Mouse (Mus musculus) intestine, postnatal 0 days (tissue): Measurements from ENCODE around the gene Abtb2. TPM values are rescaled to one million over a fixed set of nuclear protein-coding genes. Genes with fewer than 3 reads are reported as not detected.

Experiments used
- ATAC-seq: fragments of 200-750 bp; cut with Nextera tagmentation; 2 replicates; pipeline ENCODE4 v1.8.0; 2017; ENCODE audit warnings: mild to moderate bottlenecking, moderate TSS enrichment, moderate library complexity
- H3K27ac ChIP-seq: fragments of 300-500 bp; sonication (generic); 2 replicates; pipeline ENCODE4 v1.5.1; 2014; ENCODE audit warnings: mild to moderate bottlenecking, low read depth, low read length, moderate library complexity
- H3K27me3 ChIP-seq: fragments of 300-500 bp; sonication (generic); replicated peaks from 2 replicates; pipeline ENCODE4 v1.6.1; 2014; ENCODE audit warnings: low read length, mixed read lengths; ENCODE audit not compliant: control insufficient read depth, insufficient read depth
- H3K36me3 ChIP-seq: fragments of 300-500 bp; sonication (generic); 2 replicates; pipeline ENCODE4 v1.6.1; 2014; ENCODE audit warnings: mild to moderate bottlenecking, moderate library complexity; ENCODE audit not compliant: control insufficient read depth, insufficient read depth
- H3K4me1 ChIP-seq: fragments of 300-500 bp; sonication (generic); replicated peaks from 2 replicates; pipeline ENCODE4 v1.6.1; 2014; ENCODE audit warnings: antibody characterized with exemption, low read length, mixed read lengths; ENCODE audit not compliant: control insufficient read depth, insufficient read depth
- H3K4me2 ChIP-seq: fragments of 300-500 bp; sonication (generic); replicated peaks from 2 replicates; pipeline ENCODE4 v1.6.1; 2014; ENCODE audit warnings: low read depth, mild to moderate bottlenecking, moderate library complexity
- H3K4me3 ChIP-seq: fragments of 300-500 bp; sonication (generic); 2 replicates; pipeline ENCODE4 v1.5.1; 2014; ENCODE audit warnings: low read depth, low read length
- H3K9ac ChIP-seq: fragments of 300-500 bp; sonication (generic); 2 replicates; pipeline ENCODE4 v1.6.1; 2014; ENCODE audit warnings: mild to moderate bottlenecking, low read depth, low read length
- H3K9me3 ChIP-seq: fragments of 300-500 bp; sonication (generic); 2 replicates; pipeline ENCODE4 v1.6.1; 2016; ENCODE audit warnings: mixed run types; ENCODE audit not compliant: control insufficient read depth
- CTCF ChIP-seq: sonication (generic); IDR thresholded peaks from 2 replicates; pipeline ENCODE4 v1.5.1; 2016; ENCODE audit warnings: low read depth, mild to moderate bottlenecking, control low read depth, antibody characterized with exemption, moderate library complexity
- WGBS: fragments of 180-500 bp; shearing (Covaris S2); extraction: QIAGEN DNeasy Blood & Tissue Kit; methylation state at CpG from one replicate; pipeline ENCODE4 v1.1.7; 2014; 5-methylcytosine and 5-hydroxymethylcytosine counted together
- polyA plus RNA-seq: library from polyadenylated mRNA; unstranded; fragments of >200 nt; fragmentation: Nextera tagmentation; extraction: Ambion mirVana; gene quantifications from 2 replicates; pipeline ENCODE4 v1.2.1, GENCODE M21; 2015

Gene Abtb2
- polyA plus RNA-seq, 1 experiment from 2014 or later: 3.8 TPM

- Histone ChIP-seq H3K27me3 (no peaks in the 10 kb centered on the region), H3K4me2 (no peak overlapping the region), H3K9me3 (no peaks in the 10 kb centered on the region), H3K9ac (no peak overlapping the region), H3K27ac (peak overlapping the region; percentile 24; the same call in 1 of the 2 replicates), H3K4me3 (no peak overlapping the region), H3K4me1 (peaks cover 7% of the 10 kb centered on the region; the same call in 1 of the 2 replicates), H3K36me3 (no peaks in the 10 kb centered on the region)
- no peak for TF ChIP-seq CTCF
- whole genome bisulfite sequencing: 51% methylated on average over 1 of the region's 1 CpGs
- ATAC-seq: peak; percentile 60; the same call in 1 of the 2 replicates
Measured at GRCm38 (mm10) chr2:103599296-103599695, 33.2 kb downstream of the Abtb2 start.

GRCm38 (mm10) chr2:103600165-103600891 is 34.2 kb downstream of the Abtb2 start:
- no peak for TF ChIP-seq CTCF
- Histone ChIP-seq H3K4me2 (no peak overlapping the region), H3K27me3 (no peaks in the 10 kb centered on the region), H3K9ac (no peak overlapping the region), H3K36me3 (no peaks in the 10 kb centered on the region), H3K4me1 (peaks cover 7% of the 10 kb centered on the region; the same call in 1 of the 2 replicates), H3K9me3 (no peaks in the 10 kb centered on the region), H3K27ac (peak overlapping the region; percentile 60; the same call in 1 of the 2 replicates), H3K4me3 (no peak overlapping the region)
- WGBS: 56% methylated on average over 8 of the region's 8 CpGs
- no peak for ATAC-seq

GRCm38 (mm10) chr2:103601126-103601525 is 35.0 kb downstream of the Abtb2 start:
- Histone ChIP-seq H3K4me1 (peaks cover 7% of the 10 kb centered on the region; the same call in 1 of the 2 replicates), H3K4me3 (no peak overlapping the region), H3K27ac (no peak overlapping the region), H3K9me3 (no peaks in the 10 kb centered on the region), H3K4me2 (no peak overlapping the region), H3K9ac (no peak overlapping the region), H3K36me3 (no peaks in the 10 kb centered on the region), H3K27me3 (no peaks in the 10 kb centered on the region)
- TF ChIP-seq CTCF: no peak
- no peak for ATAC-seq
- 14% methylated on average over 1 of the region's 1 CpGs for WGBS

- Histone ChIP-seq H3K36me3 (no peaks in the 10 kb centered on the region), H3K4me2 (no peak overlapping the region), H3K9me3 (no peaks in the 10 kb centered on the region), H3K27ac (no peak overlapping the region), H3K4me1 (peaks cover 7% of the 10 kb centered on the region; the same call in 1 of the 2 replicates), H3K27me3 (no peaks in the 10 kb centered on the region), H3K4me3 (no peak overlapping the region), H3K9ac (no peak overlapping the region)
- TF ChIP-seq CTCF: no peak
- no peak for ATAC-seq
- WGBS: 60% methylated on average over 1 of the region's 1 CpGs
Measured at GRCm38 (mm10) chr2:103601531-103601930, 35.4 kb downstream of the Abtb2 start.

GRCm38 (mm10) chr2:103603209-103603608 is 37.1 kb downstream of the Abtb2 start:
- Histone ChIP-seq H3K27ac (no peak overlapping the region), H3K36me3 (no peaks in the 10 kb centered on the region), H3K27me3 (no peaks in the 10 kb centered on the region), H3K9ac (no peak overlapping the region), H3K9me3 (no peaks in the 10 kb centered on the region), H3K4me2 (no peak overlapping the region), H3K4me1 (peaks cover 7% of the 10 kb centered on the region; the same call in 1 of the 2 replicates), H3K4me3 (no peak overlapping the region)
- ATAC-seq: no peak
- TF ChIP-seq CTCF: no peak
- WGBS: 84% methylated on average over 3 of the region's 3 CpGs

- Histone ChIP-seq H3K4me2 (no peak overlapping the region), H3K4me1 (peaks cover 7% of the 10 kb centered on the region; the same call in 1 of the 2 replicates), H3K36me3 (no peaks in the 10 kb centered on the region), H3K9ac (no peak overlapping the region), H3K9me3 (no peaks in the 10 kb centered on the region), H3K4me3 (no peak overlapping the region), H3K27ac (no peak overlapping the region), H3K27me3 (no peaks in the 10 kb centered on the region)
- WGBS: 56% methylated on average over 1 of the region's 1 CpGs
- no peak for ATAC-seq
- no peak for TF ChIP-seq CTCF
Measured at GRCm38 (mm10) chr2:103603869-103604268, 37.8 kb downstream of the Abtb2 start.
